Mouse (Mus musculus) stomach, postnatal 0 days (tissue): ENCODE results near the gene Dffa.

ENCODE experiments used
- CTCF ChIP-seq: IDR thresholded peaks from 2 replicates; pipeline ENCODE4 v1.5.1; 2016; ENCODE audit warnings: antibody characterized with exemption, low read depth, mild to moderate bottlenecking, moderate library complexity
- EP300 ChIP-seq: optimal IDR thresholded peaks from 2 replicates; pipeline ENCODE3; 2016; ENCODE audit warnings: antibody characterized with exemption

DNA sequence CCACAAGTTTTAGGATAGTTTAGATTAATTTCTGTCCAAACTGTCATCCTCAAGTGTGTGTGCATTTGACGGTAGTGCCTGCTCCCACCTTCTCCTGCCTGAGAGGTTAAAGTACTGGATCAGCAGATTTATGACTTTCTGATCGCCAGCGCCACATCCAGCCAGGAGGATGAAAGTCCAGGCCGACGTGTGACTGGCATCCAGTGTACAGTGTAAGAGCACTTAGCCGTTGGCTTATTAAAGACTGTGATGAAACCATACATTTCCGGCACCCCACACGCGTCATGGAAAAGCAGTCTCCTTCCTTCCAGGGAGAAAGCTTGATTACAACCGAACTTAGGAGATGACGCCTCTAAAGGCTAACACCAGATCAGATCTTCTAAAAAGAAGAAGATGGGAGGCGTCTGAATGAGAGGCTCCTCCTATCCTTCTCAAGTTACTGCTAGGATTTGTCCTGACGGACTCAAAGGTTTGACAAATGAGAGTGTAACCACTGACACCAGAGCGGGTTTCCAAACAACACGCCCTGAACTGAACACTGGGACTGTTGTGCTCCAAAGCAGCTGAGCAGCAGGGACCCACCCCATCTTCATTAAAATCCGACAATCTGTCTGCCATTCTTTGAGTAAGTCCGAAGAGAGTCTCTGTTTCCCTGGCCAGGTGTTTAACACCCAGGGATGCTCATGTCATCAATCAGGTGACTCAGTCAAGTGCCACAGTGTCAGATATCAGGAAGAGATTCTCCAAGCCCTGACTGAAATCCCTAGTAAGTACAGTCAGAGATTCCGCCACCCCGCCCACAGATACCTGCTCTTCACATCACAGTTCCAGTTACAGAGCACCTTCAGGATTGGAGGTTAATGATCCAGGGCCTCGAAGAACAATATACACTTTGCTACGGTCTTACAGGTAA lies 41.3 kb upstream of the Dffa start:
- TF ChIP-seq CTCF (no peak), EP300 (no peak)
